Mouse (Mus musculus) cerebellum, adult 9-11 months (tissue): ENCODE measurements at regions not wholly inside any gene's neighbourhood (a gene's known extent, or its start where the extent isn't known, plus 50 kb on each side); places are given as distances from the start of the nearest gene placed in this dataset.

Experiments
- DNase-seq: peaks from one replicate; pipeline ENCODE4 v3.0.0; 2022

- DNase-seq: no peak
Observed at GRCm38 (mm10) chr8:12075943-12076342, 202.7 kb upstream of the A230072I06Rik start.

- peak; percentile 5 for DNase-seq
Observed at GRCm38 (mm10) chr8:12076811-12077375, 201.7 kb upstream of the A230072I06Rik start.

- no peak for DNase-seq
Observed at GRCm38 (mm10) chr8:12077896-12078295, 200.7 kb upstream of the A230072I06Rik start.

- no peak for DNase-seq
Observed at GRCm38 (mm10) chr8:12078679-12079566, 199.7 kb upstream of the A230072I06Rik start.

GRCm38 (mm10) chr8:12081536-12081935 is 197.1 kb upstream of the A230072I06Rik start:
- DNase-seq: no peak

- DNase-seq: no peak
Observed at GRCm38 (mm10) chr8:12087192-12087800, 191.3 kb upstream of the A230072I06Rik start.

- DNase-seq: no peak
Observed at GRCm38 (mm10) chr8:12100145-12100544, 178.5 kb upstream of the A230072I06Rik start.

- DNase-seq: no peak
Observed at GRCm38 (mm10) chr8:12103296-12103695, 175.3 kb upstream of the A230072I06Rik start.

- no peak for DNase-seq
Observed at GRCm38 (mm10) chr8:12105106-12105901, 173.3 kb upstream of the A230072I06Rik start.

- DNase-seq: no peak
Observed at GRCm38 (mm10) chr8:12108578-12108977, 170.0 kb upstream of the A230072I06Rik start.

GRCm38 (mm10) chr8:12111626-12112025 is 167.0 kb upstream of the A230072I06Rik start:
- no peak for DNase-seq

- no peak for DNase-seq
Observed at GRCm38 (mm10) chr8:12113023-12113422, 165.6 kb upstream of the A230072I06Rik start.

- no peak for DNase-seq
Observed at GRCm38 (mm10) chr8:12126374-12127001, 152.1 kb upstream of the A230072I06Rik start.

GRCm38 (mm10) chr8:12127106-12127800 is 151.4 kb upstream of the A230072I06Rik start:
- DNase-seq: no peak

GRCm38 (mm10) chr8:12127801-12128490 is 150.7 kb upstream of the A230072I06Rik start:
- no peak for DNase-seq

- DNase-seq: no peak
Observed at GRCm38 (mm10) chr8:12130591-12130990, 148.0 kb upstream of the A230072I06Rik start.

GRCm38 (mm10) chr8:12134200-12134599 is 144.4 kb upstream of the A230072I06Rik start:
- no peak for DNase-seq

GRCm38 (mm10) chr8:12135392-12136177 is 143.0 kb upstream of the A230072I06Rik start:
- no peak for DNase-seq

GRCm38 (mm10) chr8:12136178-12136455 is 142.5 kb upstream of the A230072I06Rik start:
- no peak for DNase-seq

GRCm38 (mm10) chr8:12137496-12137895 is 141.1 kb upstream of the A230072I06Rik start:
- DNase-seq: no peak

GRCm38 (mm10) chr8:12137913-12138312 is 140.7 kb upstream of the A230072I06Rik start:
- no peak for DNase-seq
